Comparison of ENCODE assay signal across 16 mouse cellular contexts in genomic region chr13:51754559-51755126, GRCm38 (mm10). TPM values are rescaled to one million over a fixed set of nuclear protein-coding genes. Genes with fewer than 3 reads are reported as not detected.
DNase-seq lines count a peak whose midpoint lies in the region; ATAC-seq and TF ChIP-seq lines count a peak whose summit lies in the region.
"Had no signal": no experiment of that assay in that cellular context is flagged by ENCODE, and none has a peak within 500 bp of the region (broad histone marks: within the 10 kb centered on the region; RNA-seq: fewer than 3 reads in every experiment).

No protein-coding gene starts in this region.

- DNase-seq in hindbrain, embryonic 10.5 days (ENCODE audit: low spot score), result no peak
- no peak for DNase-seq in spleen, adult 2 months (ENCODE audit: low read depth in 1 of 2, low spot score in 2 of 2)
- no peak for DNase-seq in spleen, postnatal 4 days (ENCODE audit: low spot score in 2 of 2)
- DNase-seq in ZHBTc4 (ENCODE audit: low read depth, low spot score), result peak; percentile 38
- no peak for DNase-seq in cerebellum, adult 9-10 months
- DNase-seq in urinary bladder, postnatal 36 days (ENCODE audit: low spot score in 2 of 2), result no peak
- DNase-seq: adrenal gland, adult 2 months; cerebellum, postnatal 25 days; heart, adult 11 months; kidney, postnatal 14 days; layer of hippocampus, postnatal 36 days had no signal

- no peak overlapping the region for H3K4me3 ChIP-seq in hindbrain, embryonic 10.5 days
- no peak overlapping the region for H3K4me3 ChIP-seq in hindbrain, embryonic 12.5 days
- H3K4me3 ChIP-seq in spleen, adult 2 months (ENCODE audit: extremely low read depth, insufficient read depth, insufficient read length), result no peak overlapping the region
- peak overlapping the region; percentile 12 for H3K4me3 ChIP-seq in small intestine, adult 2 months (ENCODE audit: low read depth, low read length)
- H3K4me3 ChIP-seq: limb, embryonic 12.5 days had no signal

- no peak overlapping the region for H3K4me2 ChIP-seq in hindbrain, embryonic 12.5 days (replicated peaks)
- H3K4me2 ChIP-seq: limb, embryonic 12.5 days; midbrain, embryonic 11.5 days had no signal

- H3K27ac ChIP-seq in hindbrain, embryonic 10.5 days, result peak overlapping the region; percentile 3; the same call in 1 of the 2 replicates
- no peak overlapping the region for H3K27ac ChIP-seq in hindbrain, embryonic 12.5 days
- peak overlapping the region; percentile 82 for H3K27ac ChIP-seq in spleen, adult 2 months (ENCODE audit: insufficient read depth, low read length)
- peak overlapping the region; percentile 35 for H3K27ac ChIP-seq in small intestine, adult 2 months (ENCODE audit: insufficient read depth, low read depth, low read length)
- H3K27ac ChIP-seq: limb, embryonic 12.5 days had no signal

- 75% methylated on average over 13 of the region's 13 CpGs for WGBS in hindbrain, embryonic 10.5 days
- 67% methylated on average over 13 of the region's 13 CpGs for WGBS in hindbrain, embryonic 12.5 days
- 53% methylated on average over 13 of the region's 13 CpGs for WGBS in spleen, adult 2 months
- 82% methylated on average over 13 of the region's 13 CpGs for WGBS in small intestine, adult 2 months

- no peak overlapping the region for H3K9ac ChIP-seq in hindbrain, embryonic 12.5 days
- H3K9ac ChIP-seq: limb, embryonic 12.5 days had no signal

- no peaks in the 10 kb centered on the region for H3K27me3 ChIP-seq in hindbrain, embryonic 10.5 days (ENCODE audit: insufficient read depth, poor library complexity, severe bottlenecking)
- no peaks in the 10 kb centered on the region for H3K27me3 ChIP-seq in hindbrain, embryonic 12.5 days
- no peaks in the 10 kb centered on the region for H3K27me3 ChIP-seq in spleen, adult 2 months (ENCODE audit: control insufficient read depth, insufficient read depth, low read length)
- H3K27me3 ChIP-seq in small intestine, adult 2 months (ENCODE audit: control insufficient read depth, insufficient read depth, low read length), result no peaks in the 10 kb centered on the region
- H3K27me3 ChIP-seq: limb, embryonic 12.5 days; Patski had no signal

- no peaks in the 10 kb centered on the region for H3K36me3 ChIP-seq in hindbrain, embryonic 10.5 days
- H3K36me3 ChIP-seq in hindbrain, embryonic 12.5 days, result no peaks in the 10 kb centered on the region
- no peaks in the 10 kb centered on the region for H3K36me3 ChIP-seq in spleen, adult 2 months (ENCODE audit: control insufficient read depth, insufficient read depth, low read length)
- no peaks in the 10 kb centered on the region for H3K36me3 ChIP-seq in small intestine, adult 2 months (ENCODE audit: control insufficient read depth, insufficient read depth, low read length)
- H3K36me3 ChIP-seq: limb, embryonic 12.5 days had no signal

- no peaks in the 10 kb centered on the region for H3K9me3 ChIP-seq in hindbrain, embryonic 10.5 days
- H3K9me3 ChIP-seq in hindbrain, embryonic 12.5 days (replicated peaks), result no peaks in the 10 kb centered on the region
- H3K9me3 ChIP-seq: limb, embryonic 12.5 days had no signal

- no peak for TF ChIP-seq POLR2A in spleen, adult 2 months (IDR thresholded peaks at IDR 0.05; ENCODE audit: low read depth, low read length)
- no peak for TF ChIP-seq POLR2A in small intestine, adult 2 months (IDR thresholded peaks at IDR 0.05; ENCODE audit: low read depth, low read length)

- no peak for TF ChIP-seq CTCF in spleen, adult 2 months (IDR thresholded peaks at IDR 0.05; ENCODE audit: extremely low read depth, insufficient read depth, insufficient read length, insufficient replicate concordance)
- TF ChIP-seq CTCF in small intestine, adult 2 months (IDR thresholded peaks at IDR 0.05; ENCODE audit: extremely low read depth, insufficient read length, insufficient replicate concordance, low read depth, low read length), result no peak

- H3K4me1 ChIP-seq in hindbrain, embryonic 10.5 days (replicated peaks), result peaks cover 72% of the 10 kb centered on the region
- H3K4me1 ChIP-seq in hindbrain, embryonic 12.5 days, result peaks cover 40% of the 10 kb centered on the region
- peaks cover 78% of the 10 kb centered on the region for H3K4me1 ChIP-seq in spleen, adult 2 months (ENCODE audit: control insufficient read depth, insufficient read depth, insufficient read length)
- H3K4me1 ChIP-seq in small intestine, adult 2 months (ENCODE audit: control insufficient read depth, insufficient read depth, insufficient read length, low read length), result peaks cover 17% of the 10 kb centered on the region

- ATAC-seq in hindbrain, embryonic 12.5 days (ENCODE audit: low FRiP score), result no peak
- ATAC-seq: Patski had no signal

RNA-seq across cellular contexts. Expression of gene Sema4d, which starts 38.9 kb away (rescaled TPM):
- polyA plus RNA-seq in hindbrain, embryonic 10.5 days (2016; fragmentation: Nextera tagmentation; extraction: Ambion mirVana), result 5.9 and 7.5 TPM in 2 replicates
- polyA plus RNA-seq in hindbrain, embryonic 12.5 days (2016; fragmentation: Nextera tagmentation; extraction: Ambion mirVana), result 7.2 and 7.7 TPM in 2 replicates
- 77.0 and 103 TPM in 2 replicates for polyA plus RNA-seq in spleen, adult 2 months (2012; rRNA removed)
- polyA plus RNA-seq in small intestine, adult 2 months (2012; rRNA removed), result 10.8 and 15.1 TPM in 2 replicates
